Mouse (Mus musculus) MEL (cell line): ENCODE data around the gene Phf20. TPM values are rescaled to one million over a fixed set of nuclear protein-coding genes. Genes with fewer than 3 reads are reported as not detected.
A peak's percentile ranks its signal among the peaks of the same experiment; 100 is the strongest.

ENCODE experiments used
- DNase-seq: peaks from one replicate; pipeline ENCODE4 v3.0.0; 2011; ENCODE audit warnings: low read depth, low spot score
- H3K27ac ChIP-seq: 2 replicates; pipeline ENCODE4 v1.5.1; 2012; ENCODE audit warnings: low read depth, mild to moderate bottlenecking, control low read depth, low read length, moderate library complexity; ENCODE audit not compliant: control insufficient read depth
- H3K27me3 ChIP-seq, 2 experiments: fragments of 150-350 bp in 1 of 2; sonication (generic) in 1 of 2; 2 replicates each; pipeline ENCODE4 v1.6.1; 2012; ENCODE audit warnings: low read length in 2 of 2, mild to moderate bottlenecking in 2 of 2, improper control_type of control experiment in 1 of 2, moderate library complexity in 1 of 2; ENCODE audit not compliant: insufficient read depth in 2 of 2, control insufficient read depth in 1 of 2
- H3K36me3 ChIP-seq, 2 experiments: 2 replicates each; pipeline ENCODE4 v1.6.1; 2012 to 2014; ENCODE audit warnings: low read length in 2 of 2, improper control_type of control experiment in 1 of 2, inconsistent platforms in 1 of 2, mild to moderate bottlenecking in 1 of 2; ENCODE audit not compliant: insufficient read depth in 2 of 2, control insufficient read depth in 1 of 2
- H3K4me1 ChIP-seq, 2 experiments: fragments of 150-350 bp in 1 of 2; sonication (generic) in 1 of 2; 2 replicates each; pipeline ENCODE4 v1.6.1; 2012; ENCODE audit warnings: low read length in 2 of 2, improper control_type of control experiment in 1 of 2, mild to moderate bottlenecking in 1 of 2; ENCODE audit not compliant: insufficient read depth in 2 of 2, control insufficient read depth in 1 of 2
- H3K4me3 ChIP-seq, 2 experiments: fragments of 150-350 bp in 1 of 2; sonication (generic) in 1 of 2; 2 replicates each; pipeline ENCODE4 v1.5.1; 2012; ENCODE audit warnings: low read depth in 2 of 2, low read length in 2 of 2, mild to moderate bottlenecking in 2 of 2, moderate library complexity in 2 of 2, control low read depth in 1 of 2, improper control_type of control experiment in 1 of 2; ENCODE audit not compliant: control insufficient read depth in 1 of 2, insufficient read depth in 1 of 2
- H3K79me2 ChIP-seq: 2 replicates; pipeline ENCODE4 v1.6.1; 2012; ENCODE audit warnings: mild to moderate bottlenecking, low read length, moderate library complexity; ENCODE audit not compliant: control insufficient read depth, poor library complexity, insufficient read depth
- H3K9ac ChIP-seq: 2 replicates; pipeline ENCODE4 v1.6.1; 2012; ENCODE audit warnings: low read depth, mild to moderate bottlenecking, control low read depth, low read length, moderate library complexity; ENCODE audit not compliant: control insufficient read depth, poor library complexity, severe bottlenecking
- H3K9me3 ChIP-seq: fragments of 150-350 bp; sonication (generic); replicated peaks from 2 replicates; pipeline ENCODE4 v1.6.1; 2012; ENCODE audit warnings: mild to moderate bottlenecking, low read length, improper control_type of control experiment, moderate library complexity; ENCODE audit not compliant: insufficient read depth
- BHLHE40 ChIP-seq: IDR thresholded peaks from 2 replicates; pipeline ENCODE4 v1.6.1; 2012; ENCODE audit warnings: low read depth, mild to moderate bottlenecking, inconsistent platforms, low read length, improper control_type of control experiment, borderline replicate concordance
- CHD1 ChIP-seq: IDR thresholded peaks from 2 replicates; pipeline ENCODE4 v1.6.1; 2012; ENCODE audit warnings: low read depth, mild to moderate bottlenecking, inconsistent platforms, low read length, improper control_type of control experiment
- CHD2 ChIP-seq: IDR thresholded peaks from 2 replicates; pipeline ENCODE4 v1.6.1; 2011; ENCODE audit warnings: low read length, improper control_type of control experiment
- CTCF ChIP-seq, 3 experiments: IDR thresholded peaks in 2 of 3; conservative IDR thresholded peaks in 1 of 3; 2 replicates each; pipeline ENCODE4 v1.5.1; 2011 to 2012; ENCODE audit warnings: low read length in 3 of 3, low read depth in 2 of 3, mild to moderate bottlenecking in 2 of 3, improper control_type of control experiment in 1 of 3, inconsistent platforms in 1 of 3, mixed read lengths in 1 of 3, moderate library complexity in 1 of 3; ENCODE audit not compliant: control insufficient read depth in 1 of 3, insufficient read depth in 1 of 3, poor library complexity in 1 of 3, severe bottlenecking in 1 of 3
- E2F4 ChIP-seq: IDR thresholded peaks from 2 replicates; pipeline ENCODE4 v1.6.1; 2011; ENCODE audit warnings: low read depth, low read length, improper control_type of control experiment, borderline replicate concordance
- EP300 ChIP-seq, 2 experiments: IDR thresholded peaks; 2 replicates each; pipeline ENCODE4 v1.6.1; 2011; ENCODE audit warnings: improper control_type of control experiment in 2 of 2, low read length in 2 of 2, low read depth in 1 of 2, mild to moderate bottlenecking in 1 of 2
- ETS1 ChIP-seq: IDR thresholded peaks from 2 replicates; pipeline ENCODE4 v1.6.1; 2012; ENCODE audit warnings: low read depth, mild to moderate bottlenecking, inconsistent platforms, low read length, improper control_type of control experiment, moderate library complexity
- HCFC1 ChIP-seq: IDR thresholded peaks from 2 replicates; pipeline ENCODE4 v1.6.1; 2012; ENCODE audit warnings: low read depth, mild to moderate bottlenecking, inconsistent platforms, low read length, improper control_type of control experiment, moderate library complexity
- KAT2A ChIP-seq: conservative IDR thresholded peaks from 2 replicates; pipeline ENCODE4 v1.6.1; 2012; ENCODE audit warnings: low read depth, low read length, improper control_type of control experiment, inconsistent platforms
- MAX ChIP-seq: IDR thresholded peaks from 2 replicates; pipeline ENCODE4 v1.6.1; 2011; ENCODE audit warnings: low read length, improper control_type of control experiment
- MAZ ChIP-seq: IDR thresholded peaks from 2 replicates; pipeline ENCODE4 v1.6.1; 2012; ENCODE audit warnings: low read depth, mild to moderate bottlenecking, inconsistent platforms, low read length, improper control_type of control experiment
- MEF2A ChIP-seq: IDR thresholded peaks from 2 replicates; pipeline ENCODE4 v1.6.1; 2014; ENCODE audit warnings: low read depth, mild to moderate bottlenecking, inconsistent platforms, low read length, improper control_type of control experiment; ENCODE audit not compliant: poor library complexity, insufficient replicate concordance, severe bottlenecking; ENCODE audit errors: extremely low read depth
- MXI1 ChIP-seq: IDR thresholded peaks from 2 replicates; pipeline ENCODE4 v1.6.1; 2011; ENCODE audit warnings: mild to moderate bottlenecking, low read depth, low read length, improper control_type of control experiment
- NELFE ChIP-seq: IDR thresholded peaks from 2 replicates; pipeline ENCODE4 v1.6.1; 2011; ENCODE audit warnings: low read depth, low read length, improper control_type of control experiment
- NRF1 ChIP-seq: IDR thresholded peaks from 2 replicates; pipeline ENCODE4 v1.6.1; 2014; ENCODE audit warnings: low read depth, mild to moderate bottlenecking, inconsistent platforms, low read length, improper control_type of control experiment, moderate library complexity; ENCODE audit not compliant: poor library complexity, insufficient read depth, severe bottlenecking
- POLR2A ChIP-seq, 2 experiments: IDR thresholded peaks; 2 replicates each; pipeline ENCODE4 v1.6.1; 2011 to 2012; ENCODE audit warnings: low read length in 2 of 2, mild to moderate bottlenecking in 2 of 2, control low read depth in 1 of 2, improper control_type of control experiment in 1 of 2, low read depth in 1 of 2, moderate library complexity in 1 of 2; ENCODE audit not compliant: control insufficient read depth in 1 of 2, insufficient read depth in 1 of 2, poor library complexity in 1 of 2
- RCOR1 ChIP-seq: IDR thresholded peaks from 2 replicates; pipeline ENCODE4 v1.6.1; 2012; ENCODE audit warnings: low read depth, mild to moderate bottlenecking, inconsistent platforms, low read length, improper control_type of control experiment
- SMC3 ChIP-seq: IDR thresholded peaks from 2 replicates; pipeline ENCODE4 v1.6.1; 2011; ENCODE audit warnings: low read depth, low read length, improper control_type of control experiment
- TBP ChIP-seq: IDR thresholded peaks from 2 replicates; pipeline ENCODE4 v1.8.0; 2011; ENCODE audit warnings: low read depth, low read length, improper control_type of control experiment
- TCF12 ChIP-seq: IDR thresholded peaks from 2 replicates; pipeline ENCODE4 v1.6.1; 2014; ENCODE audit warnings: low read depth, mild to moderate bottlenecking, inconsistent platforms, low read length, improper control_type of control experiment, moderate library complexity
- UBTF ChIP-seq: IDR thresholded peaks from 2 replicates; pipeline ENCODE4 v1.6.1; 2012; ENCODE audit warnings: low read depth, mild to moderate bottlenecking, inconsistent platforms, low read length, improper control_type of control experiment, moderate library complexity, borderline replicate concordance; ENCODE audit not compliant: insufficient read depth
- USF1 ChIP-seq: IDR thresholded peaks from 2 replicates; pipeline ENCODE4 v1.6.1; 2014; ENCODE audit warnings: low read depth, mild to moderate bottlenecking, inconsistent platforms, low read length, improper control_type of control experiment, moderate library complexity
- USF2 ChIP-seq, 2 experiments: IDR thresholded peaks; 2 replicates each; pipeline ENCODE4 v1.6.1; 2011 to 2012; ENCODE audit warnings: improper control_type of control experiment in 2 of 2, low read length in 2 of 2, borderline replicate concordance in 1 of 2, inconsistent platforms in 1 of 2, low read depth in 1 of 2, mild to moderate bottlenecking in 1 of 2; ENCODE audit not compliant: insufficient read depth in 1 of 2
- ZC3H11A ChIP-seq: IDR thresholded peaks from 2 replicates; pipeline ENCODE4 v1.6.1; 2012; ENCODE audit warnings: low read depth, mild to moderate bottlenecking, inconsistent platforms, low read length, improper control_type of control experiment
- ZKSCAN1 ChIP-seq: IDR thresholded peaks from 2 replicates; pipeline ENCODE4 v1.6.1; 2012; ENCODE audit warnings: low read depth, mild to moderate bottlenecking, inconsistent platforms, low read length, improper control_type of control experiment, moderate library complexity
- ZMIZ1 ChIP-seq: IDR thresholded peaks from 2 replicates; pipeline ENCODE4 v1.6.1; 2012; ENCODE audit warnings: low read depth, mild to moderate bottlenecking, inconsistent platforms, low read length, improper control_type of control experiment, moderate library complexity
- ZNF384 ChIP-seq: IDR thresholded peaks from 2 replicates; pipeline ENCODE4 v1.6.1; 2012; ENCODE audit warnings: low read depth, mild to moderate bottlenecking, inconsistent platforms, low read length, improper control_type of control experiment
- polyA plus RNA-seq, 2 experiments: library from polyadenylated mRNA; stranded (reverse) in 1 of 2; unstranded in 1 of 2; fragments of >175 nt in 1 of 2; fragments of >200 nt in 1 of 2; gene quantifications; 2 replicates each; pipeline versions ENCODE4 v1.2.1 to v1.2.4; 2012; ENCODE audit warnings: low replicate concordance in 2 of 2, low read depth in 1 of 2; ENCODE audit not compliant: insufficient read length in 2 of 2, insufficient read depth in 1 of 2, missing spikeins in 1 of 2
- total RNA-seq: library from RNA; depleted of rRNA; stranded (reverse); fragments of 300-350 nt; gene quantifications from 2 replicates; pipeline ENCODE4 v1.2.3, GENCODE M21; 2012

The Phf20 gene
- total and polyA plus RNA-seq, 3 experiments, result 11.7 to 16.9 TPM; not detected in 1

DNA sequence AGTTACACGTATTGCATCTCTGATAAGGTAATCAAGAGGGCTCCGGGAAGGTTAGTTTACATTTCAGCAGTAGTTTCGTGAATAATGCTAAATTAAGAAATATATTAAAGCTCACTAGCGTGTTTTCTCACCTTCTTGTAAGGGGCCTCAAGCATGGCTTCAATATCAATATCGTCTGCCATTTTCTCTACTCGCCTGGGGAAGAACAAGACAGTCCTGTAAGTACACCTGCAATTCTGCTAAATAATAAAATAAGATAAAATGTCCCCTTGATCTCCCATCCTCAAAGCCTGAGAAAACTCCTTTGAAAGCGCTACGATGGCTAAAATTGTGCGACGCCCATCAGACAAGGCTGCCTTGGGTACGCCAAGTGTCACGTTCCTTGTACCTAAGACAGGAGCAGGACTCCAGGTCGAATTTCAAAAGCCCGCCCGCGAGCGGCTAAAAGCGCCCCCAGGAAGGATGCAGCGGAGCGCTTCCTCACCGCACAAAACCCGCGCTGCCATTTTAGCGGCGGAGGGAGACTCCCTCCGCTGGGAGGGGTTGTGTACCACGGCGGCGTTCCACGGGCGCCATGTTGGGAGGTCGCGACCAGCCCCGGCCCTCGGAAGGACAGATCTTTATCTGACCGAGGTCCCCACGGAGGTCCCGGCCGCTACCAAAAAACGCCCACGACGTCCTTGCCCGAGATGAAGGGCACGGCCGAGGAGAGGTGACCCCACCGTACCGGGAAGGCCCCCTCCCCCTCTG, 17.0 kb upstream of the Phf20 start:
- Histone ChIP-seq H3K4me3 (peak overlapping the region; percentile 89 to 99), H3K27ac (peak overlapping the region; percentile 93), H3K27me3 (no peaks in the 10 kb centered on the region), H3K36me3 (peaks cover 43 to 47% of the 10 kb centered on the region in 2 experiments), H3K9ac (peak overlapping the region; percentile 99), H3K4me1 (peaks cover 6 to 16% of the 10 kb centered on the region in 2 experiments), H3K79me2 (peaks cover 35% of the 10 kb centered on the region), H3K9me3 (no peaks in the 10 kb centered on the region)
- no peak for TF ChIP-seq CHD2
- no peak for TF ChIP-seq CTCF (IDR thresholded peaks at IDR 0.05 in 2 of 3, conservative IDR thresholded peaks at IDR 0.05 in 1 of 3; ENCODE audit: control insufficient read depth in 1 of 3, insufficient read depth in 1 of 3, low read depth in 2 of 3, low read length in 3 of 3, poor library complexity in 1 of 3, severe bottlenecking in 1 of 3)
- TF ChIP-seq ZC3H11A, result no peak
- 0 out of 2 replicates have a peak, but pooled peaks have one; percentile 43 for TF ChIP-seq UBTF
- TF ChIP-seq KAT2A, result no peak; the same call in 1 of the 2 replicates
- TF ChIP-seq USF2 (IDR thresholded peaks at IDR 0.05; ENCODE audit: borderline replicate concordance in 1 of 2, insufficient read depth in 1 of 2, low read depth in 1 of 2, low read length in 2 of 2), result no peak
- TF ChIP-seq TCF12, result peak; percentile 33; the same call in 1 of the 2 replicates
- no peak for TF ChIP-seq E2F4
- peak; percentile 13; the same call in 1 of the 2 replicates for TF ChIP-seq ETS1
- TF ChIP-seq ZKSCAN1, result no peak
- TF ChIP-seq MAX, result no peak
- no peak; the same call in 1 of the 2 replicates for TF ChIP-seq ZMIZ1
- no peak for TF ChIP-seq BHLHE40
- TF ChIP-seq SMC3, result no peak
- no peak; the same call in 1 of the 2 replicates for TF ChIP-seq RCOR1
- TF ChIP-seq POLR2A (IDR thresholded peaks at IDR 0.05; ENCODE audit: control insufficient read depth in 1 of 2, insufficient read depth in 1 of 2, low read depth in 1 of 2, low read length in 2 of 2, poor library complexity in 1 of 2), result no peak
- no peak for TF ChIP-seq MEF2A
- TF ChIP-seq MAZ, result peak; percentile 22; the same call in 1 of the 2 replicates
- no peak for TF ChIP-seq NELFE
- no peak; the same call in 1 of the 2 replicates for TF ChIP-seq HCFC1
- TF ChIP-seq USF1, result no peak
- peak; percentile 96; the same call in 1 of the 2 replicates for TF ChIP-seq CHD1
- no peak for TF ChIP-seq EP300 (IDR thresholded peaks at IDR 0.05; ENCODE audit: low read depth in 1 of 2, low read length in 2 of 2)
- no peak for TF ChIP-seq ZNF384
- TF ChIP-seq TBP, result 0 out of 2 replicates have a peak, but pooled peaks have one; percentile 30
- TF ChIP-seq NRF1, result no peak
- TF ChIP-seq MXI1, result peak; percentile 51; the same call in 1 of the 2 replicates
- DNase-seq, result peak; percentile 80
